Mouse (Mus musculus): ENCODE measurements around the gene Cdh3.
"Not testable (repeated sequence)": the region's sequence is repeated elsewhere in the genome, so short reads cannot be mapped to it uniquely, and the experiment has no call there.

- TF ChIP-seq CTCF (IDR thresholded peaks at IDR 0.05; ENCODE audit: borderline replicate concordance, extremely low read depth, insufficient read depth, insufficient read length); POLR2A (IDR thresholded peaks at IDR 0.05; ENCODE audit: borderline replicate concordance, extremely low read depth, insufficient read depth, insufficient read length, poor library complexity, severe bottlenecking): not testable (repeated sequence)
These were observed 62.5 kb downstream of the Cdh3 start, which contains the start of gene Gm10073 for GRCm38 (mm10) chr8:106573168-106573567.
